Mouse (Mus musculus) liver, postnatal 0 days (tissue): ENCODE results near the gene Mrgprh.

ENCODE experiments used
- CTCF ChIP-seq: sonication (generic); IDR thresholded peaks from 2 replicates; pipeline ENCODE4 v1.5.1; 2016; ENCODE audit warnings: antibody characterized with exemption, low read depth
- EP300 ChIP-seq: IDR thresholded peaks from 2 replicates; pipeline ENCODE4 v1.6.1; 2016; ENCODE audit warnings: antibody characterized with exemption, low read depth, mild to moderate bottlenecking

DNA sequence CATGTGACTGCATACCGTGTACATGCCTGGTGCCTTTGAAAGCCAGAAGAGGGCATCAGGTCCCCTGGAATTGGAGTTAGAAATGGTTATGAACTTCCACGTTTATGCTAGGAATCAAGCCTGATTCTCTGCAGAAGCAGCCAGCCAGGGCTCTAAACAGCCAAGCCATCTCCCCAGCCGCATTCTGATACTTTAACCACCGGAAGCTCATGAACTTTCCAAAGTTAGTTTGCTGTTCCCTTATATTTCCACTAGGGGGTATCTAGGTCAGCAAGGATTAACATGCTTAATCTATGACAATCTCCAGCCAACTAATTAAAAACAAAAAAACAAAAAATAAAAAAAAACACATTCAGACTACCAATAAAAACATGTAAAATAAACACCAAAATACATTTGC lies 17.8 kb upstream of the Mrgprh start:
- peak; percentile 39; the same call in 1 of the 2 replicates for TF ChIP-seq CTCF
- TF ChIP-seq EP300, result no peak
